Mouse (Mus musculus) liver, embryonic 14.5 days (tissue): Measurements from ENCODE around the gene Dpm1.

Experiments used
- CTCF ChIP-seq: IDR thresholded peaks from 2 replicates; pipeline ENCODE4 v1.5.1; 2016; ENCODE audit warnings: antibody characterized with exemption, low read depth, control low read depth
- EP300 ChIP-seq: IDR thresholded peaks from 2 replicates; pipeline ENCODE4 v1.6.1; 2016; ENCODE audit warnings: antibody characterized with exemption, low read depth

DNA sequence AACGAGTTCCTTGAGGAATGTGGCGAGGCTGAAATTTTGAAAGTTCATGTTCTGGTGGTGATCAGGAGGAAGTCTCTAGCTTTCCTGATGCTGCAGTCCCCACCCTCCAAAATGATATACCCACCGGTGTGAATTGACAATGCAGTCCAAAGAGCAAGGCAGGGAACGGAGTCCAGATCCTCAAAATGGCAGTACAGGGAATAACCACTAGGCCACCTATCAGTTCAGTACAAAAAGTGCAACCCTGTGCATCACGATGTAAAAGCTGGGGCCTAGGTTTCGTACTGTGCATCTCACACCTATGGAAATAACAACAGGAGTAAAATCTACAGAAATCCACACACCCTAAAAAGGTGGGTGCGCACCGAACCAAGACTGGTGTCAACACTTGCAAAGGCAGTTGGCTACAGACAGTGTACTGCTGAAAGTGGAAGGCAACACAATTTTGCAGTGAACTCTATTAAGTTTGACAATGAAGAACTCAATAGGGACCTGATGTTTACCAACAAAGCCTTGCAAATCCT lies 25.9 kb downstream of the Dpm1 start:
- TF ChIP-seq CTCF (0 out of 2 replicates have a peak, but pooled peaks have one; percentile 12), EP300 (no peak)
